12 mouse cellular contexts compared by ENCODE assay signal in genomic region chr3:30370860-30371455, GRCm38 (mm10).
DNase-seq lines count a peak whose midpoint lies in the region; ATAC-seq and TF ChIP-seq lines count a peak whose summit lies in the region.
"Had no signal": no experiment of that assay in that cellular context is flagged by ENCODE, and none has a peak within 500 bp of the region (broad histone marks: within the 10 kb centered on the region; RNA-seq: fewer than 3 reads in every experiment).

No protein-coding gene starts in this region.

- 72% methylated on average over 16 of the region's 16 CpGs for WGBS in heart, embryonic 12.5 days
- 82% methylated on average over 16 of the region's 16 CpGs for WGBS in heart, adult 2 months
- WGBS in lung, embryonic 15.5 days, result 40% methylated on average over 16 of the region's 16 CpGs
- WGBS in lung, adult 2 months, result 61% methylated on average over 16 of the region's 16 CpGs
- 10% methylated on average over 16 of the region's 16 CpGs for WGBS in forebrain, embryonic 14.5 days

- ATAC-seq in heart, embryonic 12.5 days (ENCODE audit: insufficient number of reproducible peaks, low FRiP score), result no peak
- ATAC-seq in lung, embryonic 15.5 days (ENCODE audit: borderline replicate concordance, extremely low read depth, low FRiP score, low TSS enrichment), result no peak
- ATAC-seq in forebrain, embryonic 14.5 days, result peak; percentile 48

- no peaks in the 10 kb centered on the region for H3K27me3 ChIP-seq in heart, embryonic 12.5 days (replicated peaks)
- H3K27me3 ChIP-seq in heart, adult 2 months (ENCODE audit: control insufficient read depth, insufficient read depth, low read length), result no peaks in the 10 kb centered on the region
- H3K27me3 ChIP-seq in lung, embryonic 15.5 days, result no peaks in the 10 kb centered on the region
- H3K27me3 ChIP-seq in forebrain, embryonic 14.5 days (replicated peaks; ENCODE audit: control insufficient read depth, insufficient read depth, low read length), result no peaks in the 10 kb centered on the region; the same call in 1 of the 2 replicates
- H3K27me3 ChIP-seq in myocyte (ENCODE audit: control insufficient read depth, insufficient read depth, insufficient read length), result no peaks in the 10 kb centered on the region
- H3K27me3 ChIP-seq: hindbrain, embryonic 15.5 days; liver, embryonic 15.5 days had no signal

- H3ac ChIP-seq in myocyte (ENCODE audit: control insufficient read depth, insufficient read length), result no peak overlapping the region

- no peak for DNase-seq in heart, adult 2 months
- DNase-seq in lung, adult 2 months, result no peak
- peak; percentile 25 for DNase-seq in forebrain, embryonic 14.5 days (ENCODE audit: low spot score)
- no peak for DNase-seq in frontal cortex, postnatal 14 days (ENCODE audit: low spot score in 2 of 2)
- no peak for DNase-seq in cerebellum, adult 18-20 months
- DNase-seq: gastrocnemius, postnatal 25 days; thymus, postnatal 14 days had no signal

- no peaks in the 10 kb centered on the region for H3K79me2 ChIP-seq in heart, adult 2 months (replicated peaks; ENCODE audit: control insufficient read depth, insufficient read depth, low read length)
- no peaks in the 10 kb centered on the region for H3K79me2 ChIP-seq in myocyte (ENCODE audit: control insufficient read depth, insufficient read depth)

- no peak for TF ChIP-seq EP300 in heart, adult 2 months (IDR thresholded peaks at IDR 0.05; ENCODE audit: insufficient read depth, low read depth, low read length)

- H3K4me1 ChIP-seq in heart, embryonic 12.5 days (replicated peaks), result peaks cover 7% of the 10 kb centered on the region; the same call in 1 of the 2 replicates
- H3K4me1 ChIP-seq in heart, adult 2 months (ENCODE audit: control insufficient read depth, insufficient read depth, low read length), result peaks cover 2% of the 10 kb centered on the region; the same call in 1 of the 2 replicates
- H3K4me1 ChIP-seq in lung, embryonic 15.5 days, result peaks cover 13% of the 10 kb centered on the region
- peaks cover 2% of the 10 kb centered on the region; the same call in 1 of the 2 replicates for H3K4me1 ChIP-seq in lung, adult 2 months (ENCODE audit: control insufficient read depth, insufficient read depth, low read length)
- peaks cover 3% of the 10 kb centered on the region; the same call in 1 of the 2 replicates for H3K4me1 ChIP-seq in forebrain, embryonic 14.5 days (ENCODE audit: control insufficient read depth, insufficient read depth, low read length)
- H3K4me1 ChIP-seq: hindbrain, embryonic 15.5 days; liver, embryonic 15.5 days had no signal

- H3K36me3 ChIP-seq in heart, embryonic 12.5 days, result no peaks in the 10 kb centered on the region
- no peaks in the 10 kb centered on the region for H3K36me3 ChIP-seq in heart, adult 2 months (ENCODE audit: control insufficient read depth, insufficient read depth, low read length)
- no peaks in the 10 kb centered on the region for H3K36me3 ChIP-seq in lung, embryonic 15.5 days
- no peaks in the 10 kb centered on the region for H3K36me3 ChIP-seq in forebrain, embryonic 14.5 days (ENCODE audit: control insufficient read depth, insufficient read depth, low read length)
- H3K36me3 ChIP-seq in myocyte (ENCODE audit: control insufficient read depth, insufficient read depth), result no peaks in the 10 kb centered on the region
- H3K36me3 ChIP-seq: hindbrain, embryonic 15.5 days; liver, embryonic 15.5 days had no signal

- H3K4me2 ChIP-seq in heart, embryonic 12.5 days, result peak overlapping the region; percentile 20; the same call in 1 of the 2 replicates
- H3K4me2 ChIP-seq in lung, embryonic 15.5 days, result peak overlapping the region; percentile 35
- H3K4me2 ChIP-seq in forebrain, embryonic 14.5 days (ENCODE audit: low read length), result peak overlapping the region; percentile 35
- H3K4me2 ChIP-seq in myocyte (ENCODE audit: low read depth), result peak overlapping the region; percentile 56
- H3K4me2 ChIP-seq: hindbrain, embryonic 15.5 days; liver, embryonic 15.5 days had no signal

- no peak for TF ChIP-seq POLR2A in heart, adult 2 months (IDR thresholded peaks at IDR 0.05; ENCODE audit: insufficient read depth, low read depth, low read length)
- no peak for TF ChIP-seq POLR2A in lung, adult 2 months (IDR thresholded peaks at IDR 0.05; ENCODE audit: borderline replicate concordance, extremely low read depth, low read depth, low read length)
- TF ChIP-seq POLR2A in myocyte (IDR thresholded peaks at IDR 0.05; ENCODE audit: insufficient read length, low read depth), result no peak

- intact Hi-C loops in heart, adult 2 months (cut with DNase I), result no loop called here

- H3K9ac ChIP-seq in heart, embryonic 12.5 days, result no peak overlapping the region
- no peak overlapping the region for H3K9ac ChIP-seq in heart, adult 2 months (ENCODE audit: low read depth, low read length)
- no peak overlapping the region for H3K9ac ChIP-seq in lung, embryonic 15.5 days
- H3K9ac ChIP-seq in forebrain, embryonic 14.5 days (ENCODE audit: low read length), result no peak overlapping the region
- H3K9ac ChIP-seq: hindbrain, embryonic 15.5 days; liver, embryonic 15.5 days had no signal

- H3K4me3 ChIP-seq in heart, embryonic 12.5 days, result no peak overlapping the region
- H3K4me3 ChIP-seq in heart, adult 2 months, result no peak overlapping the region
- H3K4me3 ChIP-seq in lung, embryonic 15.5 days, result no peak overlapping the region
- no peak overlapping the region for H3K4me3 ChIP-seq in lung, adult 2 months (replicated peaks; ENCODE audit: extremely low read depth, low read depth, low read length)
- H3K4me3 ChIP-seq in forebrain, embryonic 14.5 days (ENCODE audit: low read depth, low read length), result no peak overlapping the region
- no peak overlapping the region for H3K4me3 ChIP-seq in myocyte
- H3K4me3 ChIP-seq: hindbrain, embryonic 15.5 days; liver, embryonic 15.5 days had no signal

- TF ChIP-seq CTCF in heart, adult 2 months (IDR thresholded peaks at IDR 0.05), result no peak
- no peak for TF ChIP-seq CTCF in lung, adult 2 months (IDR thresholded peaks at IDR 0.05; ENCODE audit: insufficient read depth, low read length)

- no peaks in the 10 kb centered on the region for H3K9me3 ChIP-seq in heart, embryonic 12.5 days (replicated peaks)
- no peaks in the 10 kb centered on the region for H3K9me3 ChIP-seq in lung, embryonic 15.5 days
- no peaks in the 10 kb centered on the region for H3K9me3 ChIP-seq in forebrain, embryonic 14.5 days (replicated peaks; ENCODE audit: control insufficient read depth, low read length)
- H3K9me3 ChIP-seq: hindbrain, embryonic 15.5 days; liver, embryonic 15.5 days had no signal

- no peak overlapping the region for H3K27ac ChIP-seq in heart, embryonic 12.5 days (ENCODE audit: poor library complexity, severe bottlenecking)
- H3K27ac ChIP-seq in heart, adult 2 months, result no peak overlapping the region
- H3K27ac ChIP-seq in lung, embryonic 15.5 days, result no peak overlapping the region
- no peak overlapping the region for H3K27ac ChIP-seq in forebrain, embryonic 14.5 days (ENCODE audit: low read depth, low read length)
- H3K27ac ChIP-seq: hindbrain, embryonic 15.5 days; liver, embryonic 15.5 days had no signal

TF ChIP-seq in myocyte, 11 proteins besides CTCF, POLR2A, EP300 and RAD21:
- TF ChIP-seq MYOG (IDR thresholded peaks at IDR 0.05; ENCODE audit: control insufficient read depth in 1 of 3, insufficient read depth in 1 of 3, insufficient read length in 2 of 3, low read depth in 2 of 3), result no peak
